Mouse (Mus musculus) thymus, postnatal 4 days (tissue): ENCODE data around the gene Vmn1r22.
"Not testable (repeated sequence)": the region's sequence is repeated elsewhere in the genome, so short reads cannot be mapped to it uniquely, and the experiment has no call there.

ENCODE experiments used
- DNase-seq: peaks from one replicate; pipeline ENCODE4 v3.0.0; 2021

The Vmn1r22 gene

GRCm38 (mm10) chr6:57907928-57908327, at the start of gene Vmn1r22:
TSS of gene Vmn1r22 (minus strand) at chr6:57908028.
- no peak for DNase-seq

DNA sequence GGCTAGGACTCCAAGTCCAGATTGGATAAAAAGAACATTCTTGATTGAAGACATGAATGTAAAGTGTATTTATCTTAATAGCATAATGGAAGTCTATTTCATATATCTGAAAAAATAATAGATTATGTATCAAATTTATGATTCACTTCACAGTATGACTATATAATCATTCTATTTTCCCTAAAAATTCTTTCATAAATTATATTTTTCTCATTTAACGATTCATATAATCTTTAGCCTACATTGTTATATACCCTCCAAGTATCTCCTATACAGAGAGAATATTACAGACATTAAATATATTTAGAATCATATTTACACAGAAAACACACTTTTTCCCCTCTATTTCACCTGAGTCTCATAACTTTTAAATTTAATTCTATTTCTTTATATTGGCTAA, 18.9 kb upstream of the Vmn1r22 start, which contains the start of gene Vmn1r23:
Vmn1r23 (minus strand) TSS at position 101 of the 400 bp plus-strand sequence.
- no peak for DNase-seq

DNA sequence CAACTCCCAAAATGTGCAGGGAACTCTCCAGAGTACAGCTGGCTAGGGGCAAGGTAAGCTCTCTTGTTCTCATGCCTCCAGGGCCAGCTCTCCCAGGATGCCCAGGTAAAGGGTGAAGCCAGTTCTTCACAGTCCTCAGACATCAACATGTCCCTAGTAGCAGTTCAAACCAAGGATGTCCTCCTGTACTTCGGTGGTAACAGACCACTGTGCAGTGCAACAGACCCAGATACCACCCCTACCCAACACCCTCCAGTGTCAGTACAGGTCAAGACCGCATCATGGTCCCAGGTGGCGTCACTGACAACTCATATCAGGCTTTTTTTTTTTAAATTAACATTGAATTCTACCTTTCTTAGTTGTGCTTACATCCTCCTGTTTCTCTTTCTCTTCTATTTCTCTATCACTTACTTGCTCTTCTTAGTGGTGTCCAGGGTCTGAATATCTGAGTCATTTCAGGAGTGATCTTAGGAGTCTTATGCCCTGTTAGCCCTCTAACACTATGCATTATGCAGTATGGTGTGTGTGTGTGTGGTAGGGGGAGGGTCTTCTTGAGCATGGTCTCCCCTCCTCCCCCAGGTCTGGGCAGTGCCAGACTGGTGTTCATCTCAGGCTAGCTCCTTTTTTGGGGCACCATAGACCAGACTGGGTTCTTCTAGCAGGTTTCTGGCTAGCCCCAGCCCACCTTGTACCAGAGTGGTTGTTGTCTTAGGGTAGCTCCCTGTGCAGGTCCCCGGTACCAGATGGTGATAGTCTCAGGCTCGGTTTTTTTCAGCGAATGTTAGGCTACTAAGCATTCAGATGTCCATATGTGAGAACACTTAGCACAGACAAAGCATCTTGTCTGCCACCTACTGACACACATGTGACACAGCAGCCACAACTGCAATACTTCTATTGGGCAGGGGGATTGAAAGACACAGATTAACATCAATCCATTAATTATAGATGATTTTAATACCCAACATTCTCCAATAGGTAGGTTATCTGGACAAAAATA, 48.5 kb downstream of the Vmn1r22 start:
- DNase-seq: peak; percentile 14

- not testable (repeated sequence) for DNase-seq
These were observed 56.7 kb downstream of the Vmn1r22 start for GRCm38 (mm10) chr6:57851177-57851576.

GRCm38 (mm10) chr6:57850286-57850685, 57.5 kb downstream of the Vmn1r22 start, which contains the start of gene Vmn1r21:
TSS of gene Vmn1r21 (minus strand) at chr6:57850343.
- no peak for DNase-seq
